Mouse (Mus musculus): ENCODE results near the gene Zfp90. TPM values are rescaled to one million over a fixed set of nuclear protein-coding genes. Genes with fewer than 3 reads are reported as not detected.

Gene Zfp90
- 49.6 and 56.4 TPM in 2 replicates for polyA plus RNA-seq (2014; fragmentation: Nextera tagmentation; extraction: Ambion mirVana)

- WGBS: 0% methylated on average over 46 of the region's 46 CpGs
- Histone ChIP-seq H3K4me3 (ENCODE audit: low read depth, low read length) (peak within 1 kb of the TSS; percentile 63), H3K27me3 (replicated peaks; ENCODE audit: control insufficient read depth, insufficient read depth, low read length) (no peaks in the 10 kb centered on the region), H3K36me3 (ENCODE audit: control insufficient read depth, insufficient read depth, low read length) (peaks cover 30% of the 10 kb centered on the region), H3K27ac (ENCODE audit: low read depth, low read length) (peak within 1 kb of the TSS; percentile 92), H3K4me1 (ENCODE audit: control insufficient read depth, insufficient read depth, low read length) (peaks cover 5% of the 10 kb centered on the region), H3K4me2 (ENCODE audit: low read length) (peak within 1 kb of the TSS; percentile 56), H3K9me3 (replicated peaks; ENCODE audit: control insufficient read depth, low read length) (peaks cover 4% of the 10 kb centered on the region; the same call in 1 of the 2 replicates), H3K9ac (ENCODE audit: low read length) (peak within 1 kb of the TSS; percentile 95)
- DNase-seq (ENCODE audit: low spot score): peak; percentile 97
- ATAC-seq: peak; percentile 99
These were observed at the start of gene Zfp90 for GRCm38 (mm10) chr8:106415182-106415971. Gene Zfp90 (plus strand): TSS chr8:106415327.

DNA sequence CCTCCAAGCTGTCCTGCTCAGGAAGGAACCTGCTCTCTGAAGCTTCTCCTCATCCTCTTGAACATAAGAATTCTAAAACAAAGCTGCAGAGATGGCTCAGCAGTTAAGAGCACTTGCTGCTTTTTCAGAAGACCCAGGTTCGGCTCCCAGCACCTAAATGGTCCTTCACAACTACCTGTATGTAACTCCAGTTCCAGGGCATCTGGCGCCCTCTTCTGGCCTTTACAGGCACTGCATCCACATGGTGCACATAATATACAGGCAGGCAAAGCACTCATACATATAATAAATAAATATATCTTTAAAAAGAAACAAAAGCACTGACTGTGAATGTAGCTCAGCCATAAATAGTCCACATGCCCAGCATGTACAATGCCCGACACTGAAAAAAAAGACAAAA, 46.6 kb upstream of the Zfp90 start:
- H3K4me3 ChIP-seq (ENCODE audit: low read depth, low read length): no peak overlapping the region
- no peaks in the 10 kb centered on the region for H3K36me3 ChIP-seq (ENCODE audit: control insufficient read depth, insufficient read depth, low read length)
- ATAC-seq: no peak
- no peak for DNase-seq (ENCODE audit: low spot score)
- H3K9ac ChIP-seq (ENCODE audit: low read length): no peak overlapping the region
- H3K27ac ChIP-seq (ENCODE audit: low read depth, low read length): no peak overlapping the region
- H3K27me3 ChIP-seq (replicated peaks; ENCODE audit: control insufficient read depth, insufficient read depth, low read length): no peaks in the 10 kb centered on the region
- H3K4me2 ChIP-seq (ENCODE audit: low read length): no peak overlapping the region
- no peaks in the 10 kb centered on the region for H3K4me1 ChIP-seq (ENCODE audit: control insufficient read depth, insufficient read depth, low read length)
- no peaks in the 10 kb centered on the region for H3K9me3 ChIP-seq (replicated peaks; ENCODE audit: control insufficient read depth, low read length)
- 67% methylated on average over 3 of the region's 3 CpGs for WGBS

- no peaks in the 10 kb centered on the region for H3K9me3 ChIP-seq (replicated peaks; ENCODE audit: control insufficient read depth, low read length)
- H3K27me3 ChIP-seq (replicated peaks; ENCODE audit: control insufficient read depth, insufficient read depth, low read length): no peaks in the 10 kb centered on the region
- 91% methylated on average over 7 of the region's 7 CpGs for WGBS
- no peak for DNase-seq (ENCODE audit: low spot score)
- ATAC-seq: no peak
- no peaks in the 10 kb centered on the region for H3K36me3 ChIP-seq (ENCODE audit: control insufficient read depth, insufficient read depth, low read length)
- H3K4me2 ChIP-seq (ENCODE audit: low read length): no peak overlapping the region
- H3K9ac ChIP-seq (ENCODE audit: low read length): no peak overlapping the region
- H3K4me1 ChIP-seq (ENCODE audit: control insufficient read depth, insufficient read depth, low read length): no peaks in the 10 kb centered on the region
- H3K4me3 ChIP-seq (ENCODE audit: low read depth, low read length): no peak overlapping the region
- no peak overlapping the region for H3K27ac ChIP-seq (ENCODE audit: low read depth, low read length)
These were observed 46.1 kb upstream of the Zfp90 start for GRCm38 (mm10) chr8:106369069-106369468.

- H3K9me3 ChIP-seq (replicated peaks; ENCODE audit: control insufficient read depth, low read length): no peaks in the 10 kb centered on the region
- no peak overlapping the region for H3K27ac ChIP-seq (ENCODE audit: low read depth, low read length)
- no peak overlapping the region for H3K4me2 ChIP-seq (ENCODE audit: low read length)
- 84% methylated on average over 7 of the region's 7 CpGs for WGBS
- no peaks in the 10 kb centered on the region for H3K36me3 ChIP-seq (ENCODE audit: control insufficient read depth, insufficient read depth, low read length)
- ATAC-seq (no peak), DNase-seq (ENCODE audit: low spot score) (no peak)
- no peak overlapping the region for H3K9ac ChIP-seq (ENCODE audit: low read length)
- no peak overlapping the region for H3K4me3 ChIP-seq (ENCODE audit: low read depth, low read length)
- no peaks in the 10 kb centered on the region for H3K4me1 ChIP-seq (ENCODE audit: control insufficient read depth, insufficient read depth, low read length)
- no peaks in the 10 kb centered on the region for H3K27me3 ChIP-seq (replicated peaks; ENCODE audit: control insufficient read depth, insufficient read depth, low read length)
These were observed 39.2 kb upstream of the Zfp90 start for GRCm38 (mm10) chr8:106375957-106376356.

DNA sequence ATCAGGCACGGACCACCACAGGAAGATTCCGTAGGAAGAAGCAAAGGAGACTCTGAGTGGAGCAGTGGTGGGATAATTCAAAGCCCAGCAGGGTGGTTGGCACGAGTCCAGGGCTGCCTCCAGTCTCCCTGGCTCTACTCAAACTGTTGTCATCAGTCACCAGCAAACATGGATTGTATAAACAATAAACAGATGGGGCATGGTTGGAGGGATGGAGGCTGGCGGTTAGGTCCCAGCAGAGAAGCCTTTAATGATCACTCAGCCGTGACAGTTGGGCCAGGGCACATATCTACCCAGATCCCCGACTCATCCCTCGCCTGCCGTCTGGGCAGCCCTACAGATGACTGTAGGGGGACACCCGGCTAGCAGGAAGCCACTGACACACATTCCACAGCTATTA, 38.3 kb upstream of the Zfp90 start:
- no peak overlapping the region for H3K4me3 ChIP-seq (ENCODE audit: low read depth, low read length)
- no peak overlapping the region for H3K4me2 ChIP-seq (ENCODE audit: low read length)
- no peak overlapping the region for H3K9ac ChIP-seq (ENCODE audit: low read length)
- no peaks in the 10 kb centered on the region for H3K36me3 ChIP-seq (ENCODE audit: control insufficient read depth, insufficient read depth, low read length)
- H3K9me3 ChIP-seq (replicated peaks; ENCODE audit: control insufficient read depth, low read length): no peaks in the 10 kb centered on the region
- DNase-seq (ENCODE audit: low spot score) (peak; percentile 61), ATAC-seq (peak; percentile 32; the same call in 1 of the 2 replicates)
- H3K27me3 ChIP-seq (replicated peaks; ENCODE audit: control insufficient read depth, insufficient read depth, low read length): no peaks in the 10 kb centered on the region
- no peak overlapping the region for H3K27ac ChIP-seq (ENCODE audit: low read depth, low read length)
- no peaks in the 10 kb centered on the region for H3K4me1 ChIP-seq (ENCODE audit: control insufficient read depth, insufficient read depth, low read length)
- WGBS: 25% methylated on average over 9 of the region's 9 CpGs

DNA sequence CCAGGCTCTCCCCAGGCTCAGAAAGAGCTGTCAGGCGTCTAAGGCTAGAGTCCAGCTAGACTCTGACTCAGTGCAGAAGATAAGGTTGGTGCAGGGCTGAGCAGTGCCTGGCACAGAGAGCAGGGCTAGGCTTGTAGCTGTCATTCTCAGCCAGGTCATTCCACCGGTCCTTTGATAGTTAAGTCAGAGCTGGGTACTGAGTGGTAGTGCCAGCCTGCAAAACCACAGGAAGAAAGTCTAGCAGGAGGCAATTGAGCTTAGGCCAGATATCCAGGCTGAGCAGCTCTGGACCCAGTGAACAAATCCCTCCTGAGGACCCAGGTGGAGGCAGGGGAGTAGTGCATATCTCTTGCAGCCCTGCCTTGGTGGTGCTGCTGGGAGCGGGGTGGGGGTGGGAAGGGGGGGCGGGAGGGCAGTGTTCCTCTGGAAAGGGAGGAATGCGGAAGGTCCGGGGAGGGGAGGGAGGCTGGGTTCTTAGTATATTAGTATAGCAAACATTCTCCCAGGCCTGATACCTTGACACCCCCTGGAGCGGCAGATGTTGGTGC, 36.6 kb upstream of the Zfp90 start:
- no peaks in the 10 kb centered on the region for H3K36me3 ChIP-seq (ENCODE audit: control insufficient read depth, insufficient read depth, low read length)
- WGBS: 70% methylated on average over 7 of the region's 7 CpGs

GRCm38 (mm10) chr8:106379357-106379756, 35.8 kb upstream of the Zfp90 start:
- Histone ChIP-seq H3K27me3 (replicated peaks; ENCODE audit: control insufficient read depth, insufficient read depth, low read length) (no peaks in the 10 kb centered on the region), H3K4me3 (ENCODE audit: low read depth, low read length) (no peak overlapping the region), H3K36me3 (ENCODE audit: control insufficient read depth, insufficient read depth, low read length) (no peaks in the 10 kb centered on the region), H3K9ac (ENCODE audit: low read length) (no peak overlapping the region), H3K4me1 (ENCODE audit: control insufficient read depth, insufficient read depth, low read length) (no peaks in the 10 kb centered on the region), H3K9me3 (replicated peaks; ENCODE audit: control insufficient read depth, low read length) (no peaks in the 10 kb centered on the region), H3K4me2 (ENCODE audit: low read length) (no peak overlapping the region), H3K27ac (ENCODE audit: low read depth, low read length) (no peak overlapping the region)
- ATAC-seq (no peak), DNase-seq (ENCODE audit: low spot score) (no peak)
- WGBS: 81% methylated on average over 5 of the region's 5 CpGs

More for the DNA sequence above, 36.6 kb upstream of the Zfp90 start:
- no peak overlapping the region for H3K9ac ChIP-seq (ENCODE audit: low read length)
- no peak for ATAC-seq
- no peaks in the 10 kb centered on the region for H3K4me1 ChIP-seq (ENCODE audit: control insufficient read depth, insufficient read depth, low read length)
- H3K4me2 ChIP-seq (ENCODE audit: low read length): no peak overlapping the region
- DNase-seq (ENCODE audit: low spot score): no peak
- H3K4me3 ChIP-seq (ENCODE audit: low read depth, low read length): no peak overlapping the region
- H3K27ac ChIP-seq (ENCODE audit: low read depth, low read length): no peak overlapping the region
- H3K9me3 ChIP-seq (replicated peaks; ENCODE audit: control insufficient read depth, low read length): no peaks in the 10 kb centered on the region
- no peaks in the 10 kb centered on the region for H3K27me3 ChIP-seq (replicated peaks; ENCODE audit: control insufficient read depth, insufficient read depth, low read length)

DNA sequence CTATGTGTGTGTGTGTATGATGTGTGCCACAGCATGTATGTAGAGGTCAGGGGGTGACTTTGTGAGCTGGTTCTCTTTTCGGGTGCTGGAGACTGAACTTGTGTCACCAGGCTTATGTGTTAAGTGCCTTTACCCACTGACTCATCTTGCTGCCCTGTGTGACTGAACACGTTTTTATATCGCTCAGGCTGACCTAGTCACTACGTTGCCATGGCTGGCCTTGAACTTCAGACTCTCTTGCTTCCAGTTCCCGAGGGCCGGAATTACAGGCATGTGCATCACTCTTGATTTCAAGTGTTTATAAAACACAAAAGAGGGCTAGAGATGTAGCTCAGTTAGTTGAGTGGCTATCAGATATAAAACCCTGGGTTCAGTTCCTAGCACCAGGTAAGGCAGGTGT, 34.1 kb upstream of the Zfp90 start:
- DNase-seq (ENCODE audit: low spot score): no peak
- 90% methylated on average over 6 of the region's 6 CpGs for WGBS

DNA sequence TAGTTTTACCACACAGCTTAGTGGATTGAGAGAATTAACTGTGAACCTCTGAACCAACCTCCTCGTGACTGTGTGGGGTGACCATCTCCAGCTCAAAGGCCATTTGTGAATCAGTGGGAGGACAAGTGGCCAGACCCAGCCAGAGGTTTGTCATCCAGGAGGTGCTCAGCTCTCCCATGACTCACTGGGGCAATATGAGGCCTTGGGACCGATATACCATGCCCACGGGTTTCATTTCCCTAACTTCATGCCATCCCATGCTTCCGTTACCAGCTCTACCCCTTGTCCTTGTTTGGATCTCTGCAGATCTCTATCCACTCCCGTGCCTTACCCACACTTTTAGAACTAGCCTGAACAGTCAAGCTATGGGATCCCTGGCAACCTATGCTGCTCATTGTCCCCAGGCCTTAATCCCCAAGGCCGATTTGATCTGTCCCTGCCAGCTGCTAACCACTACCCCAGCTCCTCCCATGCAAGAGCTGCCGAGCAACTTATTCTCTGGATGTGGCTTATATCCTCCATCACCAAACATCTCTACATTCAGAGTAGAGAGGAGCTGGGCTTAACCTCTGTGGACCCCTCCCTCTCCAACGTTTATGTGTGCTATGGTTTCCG, 27.2 kb upstream of the Zfp90 start:
- Histone ChIP-seq H3K27me3 (replicated peaks; ENCODE audit: control insufficient read depth, insufficient read depth, low read length) (no peaks in the 10 kb centered on the region), H3K36me3 (ENCODE audit: control insufficient read depth, insufficient read depth, low read length) (no peaks in the 10 kb centered on the region), H3K4me1 (ENCODE audit: control insufficient read depth, insufficient read depth, low read length) (no peaks in the 10 kb centered on the region), H3K4me2 (ENCODE audit: low read length) (no peak overlapping the region), H3K27ac (ENCODE audit: low read depth, low read length) (no peak overlapping the region), H3K4me3 (ENCODE audit: low read depth, low read length) (no peak overlapping the region), H3K9ac (ENCODE audit: low read length) (no peak overlapping the region), H3K9me3 (replicated peaks; ENCODE audit: control insufficient read depth, low read length) (no peaks in the 10 kb centered on the region)
- 81% methylated on average over 9 of the region's 9 CpGs for WGBS
- DNase-seq (ENCODE audit: low spot score) (no peak), ATAC-seq (no peak)

More for the DNA sequence above, 34.1 kb upstream of the Zfp90 start:
- Histone ChIP-seq H3K9ac (ENCODE audit: low read length) (no peak overlapping the region), H3K27ac (ENCODE audit: low read depth, low read length) (no peak overlapping the region), H3K9me3 (replicated peaks; ENCODE audit: control insufficient read depth, low read length) (no peaks in the 10 kb centered on the region), H3K4me1 (ENCODE audit: control insufficient read depth, insufficient read depth, low read length) (no peaks in the 10 kb centered on the region), H3K4me3 (ENCODE audit: low read depth, low read length) (no peak overlapping the region), H3K4me2 (ENCODE audit: low read length) (no peak overlapping the region), H3K27me3 (replicated peaks; ENCODE audit: control insufficient read depth, insufficient read depth, low read length) (no peaks in the 10 kb centered on the region), H3K36me3 (ENCODE audit: control insufficient read depth, insufficient read depth, low read length) (no peaks in the 10 kb centered on the region)
- no peak for ATAC-seq
